Mouse (Mus musculus): ENCODE data around the gene 2010111I01Rik.

- TF ChIP-seq CTCF (IDR thresholded peaks at IDR 0.05; ENCODE audit: low read depth): no peak
- TF ChIP-seq EP300 (IDR thresholded peaks at IDR 0.05; ENCODE audit: low read depth): no peak
Measured at GRCm38 (mm10) chr13:63324978-63325848, 360.5 kb downstream of the 2010111I01Rik start.

Measured in heart, postnatal 0 days (tissue).